In the genomic region with DNA sequence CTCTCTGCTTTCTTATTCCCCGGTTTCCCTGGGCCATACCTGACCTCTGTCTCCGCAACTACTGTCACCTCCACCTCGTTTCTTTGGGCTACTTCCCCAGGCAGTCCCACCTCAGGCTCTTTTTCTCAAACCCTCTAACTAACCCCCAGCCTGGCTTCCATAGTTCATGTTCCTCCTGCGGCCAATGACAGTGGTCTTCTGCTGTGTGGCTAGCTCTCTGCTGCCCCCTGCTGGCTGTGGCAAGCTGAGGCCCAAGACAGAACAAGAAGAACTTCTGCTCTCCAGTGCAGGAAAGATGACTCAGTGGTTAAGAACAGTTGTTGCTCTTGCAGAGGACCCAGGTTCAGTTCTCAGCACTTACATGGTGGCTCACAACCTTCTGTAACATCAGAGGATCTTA, we compare ENCODE assay signal across 7 mouse cellular contexts. TPM values are rescaled to one million over a fixed set of nuclear protein-coding genes. Genes with fewer than 3 reads are reported as not detected.
DNase-seq lines count a peak whose midpoint lies in the region; ATAC-seq and TF ChIP-seq lines count a peak whose summit lies in the region.
"Not testable (repeated sequence)": the region's sequence is repeated elsewhere in the genome, so short reads cannot be mapped to it uniquely, and the experiment has no call there.

No protein-coding gene starts in this region.

- H3K4me2 ChIP-seq in embryonic facial prominence, embryonic 15.5 days (replicated peaks); hindbrain, embryonic 14.5 days (replicated peaks); kidney, embryonic 15.5 days; liver, embryonic 14.5 days (ENCODE audit: low read depth); midbrain, embryonic 11.5 days; neural tube, embryonic 13.5 days: not testable (repeated sequence)

- not testable (repeated sequence) for H3K9me3 ChIP-seq in embryonic facial prominence, embryonic 15.5 days (replicated peaks); hindbrain, embryonic 14.5 days (ENCODE audit: control insufficient read depth, low read length); kidney, embryonic 15.5 days (replicated peaks); liver, embryonic 14.5 days (ENCODE audit: control insufficient read depth, low read length); midbrain, embryonic 11.5 days (ENCODE audit: control insufficient read depth, low read length); neural tube, embryonic 13.5 days

- H3K4me3 ChIP-seq in embryonic facial prominence, embryonic 15.5 days (replicated peaks); hindbrain, embryonic 14.5 days (replicated peaks; ENCODE audit: low read length); kidney, embryonic 15.5 days (replicated peaks); liver, embryonic 14.5 days (ENCODE audit: insufficient read depth in 1 of 2, low read depth in 2 of 2, low read length in 2 of 2); midbrain, embryonic 11.5 days (ENCODE audit: low read depth, low read length); neural tube, embryonic 13.5 days: not testable (repeated sequence)

- H3K27ac ChIP-seq in embryonic facial prominence, embryonic 15.5 days (replicated peaks); hindbrain, embryonic 14.5 days; kidney, embryonic 15.5 days; liver, embryonic 14.5 days; midbrain, embryonic 11.5 days (ENCODE audit: low read depth, low read length); neural tube, embryonic 13.5 days (replicated peaks): not testable (repeated sequence)

- H3K4me1 ChIP-seq in embryonic facial prominence, embryonic 15.5 days; hindbrain, embryonic 14.5 days (replicated peaks; ENCODE audit: control insufficient read depth, insufficient read depth, low read length); kidney, embryonic 15.5 days; liver, embryonic 14.5 days (replicated peaks; ENCODE audit: control insufficient read depth in 2 of 2, insufficient read depth in 2 of 2, low read length in 1 of 2); midbrain, embryonic 11.5 days (ENCODE audit: control insufficient read depth, insufficient read depth, low read length); neural tube, embryonic 13.5 days (replicated peaks): not testable (repeated sequence)

- H3K9ac ChIP-seq in embryonic facial prominence, embryonic 15.5 days; hindbrain, embryonic 14.5 days; kidney, embryonic 15.5 days; liver, embryonic 14.5 days (replicated peaks); midbrain, embryonic 11.5 days (ENCODE audit: low read length); neural tube, embryonic 13.5 days: not testable (repeated sequence)

- TF ChIP-seq CTCF in liver, embryonic 14.5 days (IDR thresholded peaks at IDR 0.05; ENCODE audit: low read depth), result not testable (repeated sequence)

- not testable (repeated sequence) for H3K27me3 ChIP-seq in embryonic facial prominence, embryonic 15.5 days; hindbrain, embryonic 14.5 days (ENCODE audit: control insufficient read depth, insufficient read depth, low read length); kidney, embryonic 15.5 days; liver, embryonic 14.5 days (ENCODE audit: control insufficient read depth, insufficient read depth, low read length); midbrain, embryonic 11.5 days (ENCODE audit: control insufficient read depth, insufficient read depth, low read length); neural tube, embryonic 13.5 days

- not testable (repeated sequence) for DNase-seq in hindbrain, embryonic 14.5 days (ENCODE audit: low spot score); liver, embryonic 14.5 days (ENCODE audit: low read depth in 3 of 3, low spot score in 3 of 3); midbrain, embryonic 11.5 days (ENCODE audit: low spot score, missing footprints)

- no CpG with 5 or more reads among the region's 4 CpGs for WGBS in embryonic facial prominence, embryonic 15.5 days
- no CpG with 5 or more reads among the region's 4 CpGs for WGBS in hindbrain, embryonic 14.5 days
- no CpG with 5 or more reads among the region's 4 CpGs for WGBS in kidney, embryonic 15.5 days
- no CpG with 5 or more reads among the region's 4 CpGs for WGBS in liver, embryonic 14.5 days (ENCODE audit: insufficient replicate concordance)
- no CpG with 5 or more reads among the region's 4 CpGs for WGBS in midbrain, embryonic 11.5 days
- WGBS in neural tube, embryonic 13.5 days, result no CpG with 5 or more reads among the region's 4 CpGs

- ATAC-seq in embryonic facial prominence, embryonic 15.5 days (ENCODE audit: insufficient number of reproducible peaks, low FRiP score, low TSS enrichment, low read depth), result peak; percentile 39; the same call in 1 of the 2 replicates
- ATAC-seq in frontal cortex, adult (ENCODE audit: low TSS enrichment), result peak; percentile 82
- peak; percentile 67 for ATAC-seq in hindbrain, embryonic 14.5 days (ENCODE audit: low FRiP score)
- peak; percentile 74 for ATAC-seq in kidney, embryonic 15.5 days (replicated peaks; ENCODE audit: low FRiP score)
- 0 out of 2 replicates have a peak, but pooled peaks have one; percentile 39 for ATAC-seq in liver, embryonic 14.5 days (ENCODE audit: insufficient read depth)
- ATAC-seq in midbrain, embryonic 11.5 days (ENCODE audit: low FRiP score), result peak; percentile 77
- peak; percentile 75 for ATAC-seq in neural tube, embryonic 13.5 days (ENCODE audit: low read depth)

- H3K36me3 ChIP-seq in embryonic facial prominence, embryonic 15.5 days; hindbrain, embryonic 14.5 days (replicated peaks; ENCODE audit: control insufficient read depth, insufficient read depth); kidney, embryonic 15.5 days; liver, embryonic 14.5 days (replicated peaks; ENCODE audit: control insufficient read depth, insufficient read depth, low read depth); midbrain, embryonic 11.5 days (ENCODE audit: control insufficient read depth, insufficient read depth, low read length); neural tube, embryonic 13.5 days: not testable (repeated sequence)

- TF ChIP-seq EP300 in liver, embryonic 14.5 days (IDR thresholded peaks at IDR 0.05; ENCODE audit: low read depth), result not testable (repeated sequence)

RNA-seq across cellular contexts. Expression of a gene that starts 47.7 kb away (rescaled TPM):
- polyA plus RNA-seq in embryonic facial prominence, embryonic 15.5 days (2015; fragmentation: Nextera tagmentation; extraction: Ambion mirVana), result 38.8 and 46.3 TPM in 2 replicates
- polyA plus RNA-seq in hindbrain, embryonic 14.5 days (2014; fragmentation: Nextera tagmentation; extraction: Ambion mirVana), result 36.3 and 46.8 TPM in 2 replicates
- 41.7 and 46.3 TPM in 2 replicates for polyA plus RNA-seq in kidney, embryonic 15.5 days (2015; fragmentation: Nextera tagmentation; extraction: Ambion mirVana)
- polyA plus RNA-seq in liver, embryonic 14.5 days (2012; rRNA removed), result 5.3 and 6.2 TPM in 2 replicates
- polyA plus RNA-seq in liver, embryonic 14.5 days (2014; fragmentation: Nextera tagmentation; extraction: Ambion mirVana), result 2.8 and 4.6 TPM in 2 replicates
- polyA plus RNA-seq in midbrain, embryonic 11.5 days (2014; fragmentation: Nextera tagmentation; extraction: Ambion mirVana), result 32.5 and 33.3 TPM in 2 replicates
- polyA plus RNA-seq in neural tube, embryonic 13.5 days (2015; fragmentation: Nextera tagmentation; extraction: Ambion mirVana), result 80.0 and 85.0 TPM in 2 replicates
